Mouse (Mus musculus) lung, postnatal 0 days (tissue): ENCODE data around the gene Xpo4.

Source experiments
- CTCF ChIP-seq: IDR thresholded peaks from 2 replicates; pipeline ENCODE4 v1.5.1; 2016; ENCODE audit warnings: antibody characterized with exemption, mild to moderate bottlenecking
- EP300 ChIP-seq: IDR thresholded peaks from 2 replicates; pipeline ENCODE4 v1.6.1; 2016; ENCODE audit warnings: antibody characterized with exemption, mild to moderate bottlenecking, control low read depth

GRCm38 (mm10) chr14:57565626-57566025 is 99.6 kb downstream of the Xpo4 start:
- no peak for TF ChIP-seq EP300
- TF ChIP-seq CTCF: no peak
